Mouse (Mus musculus) cerebellum, adult 11-12 months (tissue): ENCODE measurements at regions not wholly inside any gene's neighbourhood (a gene's known extent, or its start where the extent isn't known, plus 50 kb on each side); places are given as distances from the start of the nearest gene placed in this dataset.
A peak's percentile ranks its signal among the peaks of the same experiment; 100 is the strongest.

Experiments used
- DNase-seq: peaks from one replicate; pipeline ENCODE4 v3.0.0; 2022

- no peak for DNase-seq
Measured at GRCm38 (mm10) chr13:107904051-107904740, 140.1 kb upstream of the Smim15 start.

GRCm38 (mm10) chr13:107903150-107903959 lies 140.9 kb upstream of the Smim15 start:
- DNase-seq, result no peak

- DNase-seq, result no peak
Measured at GRCm38 (mm10) chr13:107902800-107903149, 141.5 kb upstream of the Smim15 start.

- DNase-seq, result no peak
Measured at GRCm38 (mm10) chr13:107899600-107900229, 144.5 kb upstream of the Smim15 start.

- DNase-seq, result no peak
Measured at GRCm38 (mm10) chr13:107897646-107898045, 146.6 kb upstream of the Smim15 start.

GRCm38 (mm10) chr13:107897184-107897583 lies 147.1 kb upstream of the Smim15 start:
- no peak for DNase-seq

GRCm38 (mm10) chr13:107893581-107894183 lies 150.6 kb upstream of the Smim15 start:
- no peak for DNase-seq

- DNase-seq, result no peak
Measured at GRCm38 (mm10) chr13:107893081-107893480, 151.2 kb upstream of the Smim15 start.

GRCm38 (mm10) chr13:107891946-107892345 lies 152.3 kb upstream of the Smim15 start:
- DNase-seq, result no peak

GRCm38 (mm10) chr13:107890866-107891821 lies 153.1 kb upstream of the Smim15 start:
- peak; percentile 68 for DNase-seq

- DNase-seq, result peak; percentile 99
Measured at GRCm38 (mm10) chr13:107889985-107890865, 154.0 kb upstream of the Smim15 start.

- no peak for DNase-seq
Measured at GRCm38 (mm10) chr13:107889588-107889984, 154.7 kb upstream of the Smim15 start.

GRCm38 (mm10) chr13:107888571-107889451 lies 155.4 kb upstream of the Smim15 start:
- peak; percentile 66 for DNase-seq

- no peak for DNase-seq
Measured at GRCm38 (mm10) chr13:107888231-107888555, 156.1 kb upstream of the Smim15 start.

GRCm38 (mm10) chr13:107887366-107888230 lies 156.6 kb upstream of the Smim15 start:
- no peak for DNase-seq

GRCm38 (mm10) chr13:107884836-107885235 lies 159.4 kb upstream of the Smim15 start:
- no peak for DNase-seq

GRCm38 (mm10) chr13:107882337-107882736 lies 161.9 kb upstream of the Smim15 start:
- no peak for DNase-seq

- DNase-seq, result no peak
Measured at GRCm38 (mm10) chr13:107880551-107880950, 163.7 kb upstream of the Smim15 start.

GRCm38 (mm10) chr13:107879535-107879934 lies 164.7 kb upstream of the Smim15 start:
- no peak for DNase-seq
